In genomic region chr7:99474836-99475561, GRCm38 (mm10) we compare ENCODE assay signal across 8 mouse cellular contexts. TPM values are rescaled to one million over a fixed set of nuclear protein-coding genes. Genes with fewer than 3 reads are reported as not detected.
DNase-seq lines count a peak whose midpoint lies in the region; ATAC-seq and TF ChIP-seq lines count a peak whose summit lies in the region.

No protein-coding gene starts in this region.

- H3K9me3 ChIP-seq in G1E (replicated peaks) = no peaks in the 10 kb centered on the region
- no peaks in the 10 kb centered on the region for H3K9me3 ChIP-seq in forebrain, embryonic 16.5 days (ENCODE audit: control insufficient read depth, low read length)
- H3K9me3 ChIP-seq in liver, embryonic 14.5 days (ENCODE audit: control insufficient read depth, low read length) = no peaks in the 10 kb centered on the region
- H3K9me3 ChIP-seq in midbrain, postnatal 0 days (ENCODE audit: low read length) = no peaks in the 10 kb centered on the region

- peaks cover 72% of the 10 kb centered on the region for H3K4me1 ChIP-seq in G1E (ENCODE audit: insufficient read depth, low read depth, low read length)
- peaks cover 2% of the 10 kb centered on the region for H3K4me1 ChIP-seq in forebrain, embryonic 16.5 days (replicated peaks; ENCODE audit: control insufficient read depth, insufficient read depth, low read length)
- H3K4me1 ChIP-seq in liver, embryonic 14.5 days (replicated peaks; ENCODE audit: control insufficient read depth in 2 of 2, insufficient read depth in 2 of 2, low read length in 1 of 2) = peaks cover 18 to 26% of the 10 kb centered on the region in 2 experiments
- H3K4me1 ChIP-seq in midbrain, postnatal 0 days (ENCODE audit: insufficient read depth, low read length) = no peaks in the 10 kb centered on the region

- peak; percentile 61 for DNase-seq in embryo, embryonic 10 days (ENCODE audit: low spot score)
- DNase-seq in embryo, embryonic 9.5 days (ENCODE audit: extremely low spot score) = no peak
- peak; percentile 60 for DNase-seq in G1E (ENCODE audit: low spot score)
- peak; percentile 60 to 64 (median 63) for DNase-seq in liver, embryonic 14.5 days (ENCODE audit: low read depth in 3 of 3, low spot score in 3 of 3)
- peak; percentile 35 for DNase-seq in midbrain, postnatal 0 days (ENCODE audit: low spot score)
- no peak for DNase-seq in right cerebral cortex, postnatal 4 days

- H3K4me2 ChIP-seq in forebrain, embryonic 16.5 days (ENCODE audit: low read length) = no peak overlapping the region
- H3K4me2 ChIP-seq in liver, embryonic 14.5 days (ENCODE audit: low read depth) = peak overlapping the region; percentile 33
- H3K4me2 ChIP-seq in midbrain, postnatal 0 days (ENCODE audit: low read depth, low read length, poor library complexity, severe bottlenecking) = no peak overlapping the region

- no peak overlapping the region for H3K9ac ChIP-seq in forebrain, embryonic 16.5 days (replicated peaks; ENCODE audit: low read depth, low read length)
- no peak overlapping the region for H3K9ac ChIP-seq in liver, embryonic 14.5 days (replicated peaks)
- H3K9ac ChIP-seq in midbrain, postnatal 0 days (replicated peaks; ENCODE audit: low read length, poor library complexity, severe bottlenecking) = no peak overlapping the region

- WGBS in forebrain, embryonic 16.5 days = 67% methylated on average over 12 of the region's 12 CpGs
- 34% methylated on average over 12 of the region's 12 CpGs for WGBS in liver, embryonic 14.5 days (ENCODE audit: insufficient replicate concordance)
- 36% methylated on average over 12 of the region's 12 CpGs for WGBS in midbrain, postnatal 0 days

- TF ChIP-seq CTCF in G1E (IDR thresholded peaks at IDR 0.05; ENCODE audit: low read depth, low read length) = no peak
- TF ChIP-seq CTCF in liver, embryonic 14.5 days (IDR thresholded peaks at IDR 0.05; ENCODE audit: low read depth) = peak; percentile 19; the same call in 1 of the 2 replicates
- no peak for TF ChIP-seq CTCF in midbrain, postnatal 0 days (IDR thresholded peaks at IDR 0.05)

- H3K27ac ChIP-seq in forebrain, embryonic 16.5 days (ENCODE audit: low read length) = no peak overlapping the region; the same call in 1 of the 2 replicates
- peak overlapping the region; percentile 35 for H3K27ac ChIP-seq in liver, embryonic 14.5 days
- no peak overlapping the region for H3K27ac ChIP-seq in midbrain, postnatal 0 days (ENCODE audit: low read depth, low read length)

- H3K4me3 ChIP-seq in G1E (ENCODE audit: low read depth, low read length) = peak overlapping the region; percentile 3; the same call in 1 of the 2 replicates
- H3K4me3 ChIP-seq in forebrain, embryonic 16.5 days (replicated peaks; ENCODE audit: low read length) = no peak overlapping the region
- no peak overlapping the region for H3K4me3 ChIP-seq in liver, embryonic 14.5 days (ENCODE audit: insufficient read depth in 1 of 2, low read depth in 2 of 2, low read length in 2 of 2)
- H3K4me3 ChIP-seq in midbrain, postnatal 0 days (ENCODE audit: low read depth, low read length) = no peak overlapping the region

- TF ChIP-seq EP300 in liver, embryonic 14.5 days (IDR thresholded peaks at IDR 0.05; ENCODE audit: low read depth) = peak; percentile 58; the same call in 1 of the 2 replicates

- H3K36me3 ChIP-seq in G1E (replicated peaks) = peaks cover 91% of the 10 kb centered on the region
- peaks cover 28% of the 10 kb centered on the region for H3K36me3 ChIP-seq in forebrain, embryonic 16.5 days (ENCODE audit: control insufficient read depth, insufficient read depth)
- peaks cover 37% of the 10 kb centered on the region for H3K36me3 ChIP-seq in liver, embryonic 14.5 days (replicated peaks; ENCODE audit: control insufficient read depth, insufficient read depth, low read depth)
- peaks cover 45% of the 10 kb centered on the region for H3K36me3 ChIP-seq in midbrain, postnatal 0 days (ENCODE audit: insufficient read depth, low read length)

- H3K27me3 ChIP-seq in G1E (ENCODE audit: insufficient read depth, low read length) = no peaks in the 10 kb centered on the region
- no peaks in the 10 kb centered on the region for H3K27me3 ChIP-seq in forebrain, embryonic 16.5 days (replicated peaks; ENCODE audit: control insufficient read depth, insufficient read depth, low read length)
- no peaks in the 10 kb centered on the region; the same call in 1 of the 2 replicates for H3K27me3 ChIP-seq in liver, embryonic 14.5 days (ENCODE audit: control insufficient read depth, insufficient read depth, low read length)
- H3K27me3 ChIP-seq in midbrain, postnatal 0 days (ENCODE audit: insufficient read depth, low read length) = no peaks in the 10 kb centered on the region

- peak; percentile 66 for ATAC-seq in G1E (ENCODE audit: extremely low read depth, insufficient number of reproducible peaks, low FRiP score, poor library complexity, severe bottlenecking)
- ATAC-seq in forebrain, embryonic 16.5 days = peak; percentile 22; the same call in 1 of the 2 replicates
- peak; percentile 80 for ATAC-seq in liver, embryonic 14.5 days (ENCODE audit: insufficient read depth)
- no peak for ATAC-seq in midbrain, postnatal 0 days (ENCODE audit: low FRiP score)
- no peak for ATAC-seq in inflammation-experienced regulatory T-cells, adult 6 months

RNA-seq across cellular contexts. Expression of gene Rps3, which starts 8.5 kb away (rescaled TPM):
- total RNA-seq in G1E (2014; fragmentation: Nextera tagmentation) = 437 and 482 TPM in 2 replicates
- 2,538 and 2,989 TPM in 2 replicates for total RNA-seq in G1E (2017)
- 399 and 541 TPM in 2 replicates for polyA plus RNA-seq in G1E (2012)
- polyA plus RNA-seq in forebrain, embryonic 16.5 days (2015; fragmentation: Nextera tagmentation; extraction: Ambion mirVana) = 503 and 525 TPM in 2 replicates
- polyA plus RNA-seq in liver, embryonic 14.5 days (2012; rRNA removed) = 697 and 811 TPM in 2 replicates
- polyA plus RNA-seq in liver, embryonic 14.5 days (2014; fragmentation: Nextera tagmentation; extraction: Ambion mirVana) = 661 and 668 TPM in 2 replicates
- total RNA-seq in midbrain, postnatal 0 days (2014; rRNA removed) = 440 and 661 TPM in 2 replicates
- polyA plus RNA-seq in midbrain, postnatal 0 days (2015; fragmentation: Nextera tagmentation; extraction: Ambion mirVana) = 440 and 453 TPM in 2 replicates
- polyA plus RNA-seq in inflammation-experienced regulatory T-cells, adult 6 months (2017; shearing (Covaris generic)) = 1,000 to 10,000 TPM; 2,539 to 3,992 (median 2,708) TPM

RNA-seq across cellular contexts. Expression of gene Klhl35, which starts 9.2 kb away (rescaled TPM):
- total RNA-seq in G1E (2014; fragmentation: Nextera tagmentation) (not detected in 2 replicates), G1E (2017) (not detected in 2 replicates)
- polyA plus RNA-seq in G1E (2012) = not detected in 2 replicates
- polyA plus RNA-seq in forebrain, embryonic 16.5 days (2015; fragmentation: Nextera tagmentation; extraction: Ambion mirVana) = 3.8 and 4.0 TPM in 2 replicates
- polyA plus RNA-seq in liver, embryonic 14.5 days (2012; rRNA removed) = 0.09 and 0.12 TPM in 2 replicates
- 0.09 and 0.38 TPM in 2 replicates for polyA plus RNA-seq in liver, embryonic 14.5 days (2014; fragmentation: Nextera tagmentation; extraction: Ambion mirVana)
- 1.4 and 3.9 TPM in 2 replicates for total RNA-seq in midbrain, postnatal 0 days (2014; rRNA removed)
- polyA plus RNA-seq in midbrain, postnatal 0 days (2015; fragmentation: Nextera tagmentation; extraction: Ambion mirVana) = 2.1 and 2.4 TPM in 2 replicates
- under 1 TPM in 1 of 3 experiments, not detected in 2; 0.52 TPM for polyA plus RNA-seq in inflammation-experienced regulatory T-cells, adult 6 months (2017; shearing (Covaris generic))

Comparison
In these comparisons a context has a peak if more than half of its experiments do, and no peak if none do; other contexts are left out.
1. DNase-seq: peak in embryo, embryonic 10 days (single experiment), G1E (single experiment), liver, embryonic 14.5 days (3 of 3) and midbrain, postnatal 0 days (single experiment); none in embryo, embryonic 9.5 days (single experiment) and right cerebral cortex, postnatal 4 days (single experiment).
2. ATAC-seq: peak in G1E (single experiment), forebrain, embryonic 16.5 days (single experiment) and liver, embryonic 14.5 days (single experiment); none in midbrain, postnatal 0 days (single experiment) and inflammation-experienced regulatory T-cells, adult 6 months (single experiment).